Mouse (Mus musculus): Measurements from ENCODE around the gene Tmem30a. TPM values are rescaled to one million over a fixed set of nuclear protein-coding genes. Genes with fewer than 3 reads are reported as not detected.
A peak's percentile ranks its signal among the peaks of the same experiment; 100 is the strongest.

Gene Tmem30a
- 58.0 and 64.2 TPM in 2 replicates for polyA plus RNA-seq (2015; fragmentation: Nextera tagmentation; extraction: Ambion mirVana)

DNA sequence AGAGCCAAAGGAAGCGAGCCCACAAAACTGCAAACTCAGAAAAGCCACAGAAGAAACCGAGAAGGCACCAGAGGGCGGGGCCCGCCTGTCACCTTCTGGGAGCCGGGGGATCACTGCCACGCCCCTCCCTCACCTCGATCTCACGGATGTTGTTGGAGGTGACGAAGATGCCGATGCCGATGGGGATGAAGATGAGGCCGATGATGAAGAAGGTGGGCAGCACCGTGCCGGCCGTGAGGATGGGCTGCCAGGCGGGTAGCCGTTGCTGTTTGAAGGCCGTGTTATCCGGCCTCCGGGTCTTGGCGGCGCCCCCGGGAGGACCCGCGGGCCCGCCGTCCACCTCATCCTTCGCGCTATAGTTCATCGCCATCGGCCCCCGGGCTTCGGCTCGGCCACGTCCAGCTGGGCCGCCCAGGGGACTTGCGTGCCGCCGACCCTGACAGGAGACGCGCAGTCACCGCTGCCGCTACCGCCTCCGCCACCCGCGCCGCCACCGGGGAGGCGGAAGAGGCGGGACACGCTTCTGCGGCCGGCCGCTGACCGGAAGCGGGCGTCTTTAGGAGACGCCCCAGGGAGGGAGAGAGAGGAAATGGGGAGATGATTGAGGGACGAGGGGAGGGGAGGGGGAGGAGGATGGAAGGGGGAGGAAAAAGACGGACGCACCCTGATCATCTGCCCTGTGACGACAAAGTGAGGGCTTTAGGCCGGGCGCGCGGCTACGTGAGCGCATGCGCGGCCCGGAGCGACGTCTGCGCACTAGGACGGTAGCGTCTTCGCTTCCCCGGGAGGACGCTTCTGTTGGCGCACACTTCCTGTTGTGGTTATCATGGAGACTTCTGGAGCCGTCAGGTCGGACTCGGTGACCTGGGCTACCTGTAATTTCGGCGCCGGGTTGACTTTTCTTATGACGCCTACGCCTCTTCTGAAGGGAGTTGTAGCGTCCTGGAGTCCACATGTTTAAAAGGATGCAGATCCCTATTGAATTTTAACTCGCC, at the start of gene Tmem30a:
TSS of gene Tmem30a (minus strand) at position 667 of the 995 bp plus-strand sequence.
- H3K36me3 ChIP-seq (ENCODE audit: control insufficient read depth, insufficient read depth, low read length) = no peaks in the 10 kb centered on the region
- peak within 1 kb of the TSS; percentile 87 for H3K9ac ChIP-seq (ENCODE audit: low read depth, low read length)
- no peaks in the 10 kb centered on the region for H3K27me3 ChIP-seq (replicated peaks; ENCODE audit: control insufficient read depth, insufficient read depth, low read length)
- peaks cover 5% of the 10 kb centered on the region; the same call in 1 of the 2 replicates for H3K4me1 ChIP-seq (ENCODE audit: control insufficient read depth, insufficient read depth, low read length)
- ATAC-seq = peak; percentile 98
- H3K9me3 ChIP-seq (ENCODE audit: control insufficient read depth, low read length) = no peaks in the 10 kb centered on the region
- under 1% methylated on average over 91 of the region's 91 CpGs for WGBS
- H3K4me3 ChIP-seq (ENCODE audit: low read length) = peak within 1 kb of the TSS; percentile 97
- H3K4me2 ChIP-seq (ENCODE audit: low read depth, low read length) = peak within 1 kb of the TSS; percentile 62
- peak within 1 kb of the TSS; percentile 93 for H3K27ac ChIP-seq (ENCODE audit: low read length)

DNA sequence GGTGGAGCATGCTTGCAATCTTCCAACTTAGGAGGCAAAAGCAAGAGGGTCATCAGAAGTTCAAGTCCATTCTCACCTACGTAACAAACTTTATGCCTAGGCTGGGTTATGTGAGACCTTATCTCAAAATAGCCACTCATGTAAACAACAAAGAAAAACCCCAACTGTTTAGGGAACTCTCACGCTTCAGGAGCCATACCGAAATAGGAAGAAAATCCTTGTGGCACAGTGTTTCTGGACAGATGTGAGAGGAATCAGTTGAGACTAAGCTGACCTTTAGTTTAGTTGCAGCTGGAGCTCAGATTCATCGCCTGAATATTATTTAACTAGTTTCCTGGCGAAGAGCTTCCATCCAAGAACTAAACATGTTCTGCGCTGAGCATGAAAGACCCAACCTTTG, 49.3 kb upstream of the Tmem30a start:
- no peaks in the 10 kb centered on the region for H3K4me1 ChIP-seq (ENCODE audit: control insufficient read depth, insufficient read depth, low read length)
- no peak overlapping the region for H3K4me2 ChIP-seq (ENCODE audit: low read depth, low read length)
- no peak overlapping the region for H3K27ac ChIP-seq (ENCODE audit: low read length)
- no peaks in the 10 kb centered on the region for H3K27me3 ChIP-seq (replicated peaks; ENCODE audit: control insufficient read depth, insufficient read depth, low read length)
- H3K4me3 ChIP-seq (ENCODE audit: low read length) = no peak overlapping the region
- H3K36me3 ChIP-seq (ENCODE audit: control insufficient read depth, insufficient read depth, low read length) = no peaks in the 10 kb centered on the region
- 53% methylated on average over 6 of the region's 6 CpGs for WGBS
- H3K9ac ChIP-seq (ENCODE audit: low read depth, low read length) = no peak overlapping the region
- H3K9me3 ChIP-seq (ENCODE audit: control insufficient read depth, low read length) = no peaks in the 10 kb centered on the region
- ATAC-seq = no peak

DNA sequence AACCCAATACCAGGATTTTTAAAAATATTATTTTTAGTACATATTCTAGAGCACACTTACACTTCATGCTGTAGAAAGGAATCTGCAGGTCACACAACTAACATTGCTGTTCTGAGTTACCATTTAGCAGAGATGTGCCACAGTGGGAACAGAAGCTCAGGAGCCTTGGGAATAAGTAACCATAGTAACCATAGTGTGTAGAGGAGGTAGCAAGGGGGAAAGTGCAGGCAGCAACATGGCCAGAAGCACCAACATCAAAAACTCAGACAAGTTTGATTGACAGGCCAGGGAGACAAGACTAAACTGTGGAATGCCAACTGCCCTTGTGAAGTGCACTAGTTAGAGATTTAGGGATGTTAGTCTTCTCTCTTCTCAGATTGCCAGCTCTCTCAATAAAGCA, 48.7 kb upstream of the Tmem30a start:
- no peaks in the 10 kb centered on the region for H3K9me3 ChIP-seq (ENCODE audit: control insufficient read depth, low read length)
- no peaks in the 10 kb centered on the region for H3K27me3 ChIP-seq (replicated peaks; ENCODE audit: control insufficient read depth, insufficient read depth, low read length)
- no peak overlapping the region for H3K9ac ChIP-seq (ENCODE audit: low read depth, low read length)
- no peaks in the 10 kb centered on the region for H3K4me1 ChIP-seq (ENCODE audit: control insufficient read depth, insufficient read depth, low read length)
- ATAC-seq = no peak
- H3K27ac ChIP-seq (ENCODE audit: low read length) = no peak overlapping the region
- no peak overlapping the region for H3K4me2 ChIP-seq (ENCODE audit: low read depth, low read length)
- no peak overlapping the region for H3K4me3 ChIP-seq (ENCODE audit: low read length)
- H3K36me3 ChIP-seq (ENCODE audit: control insufficient read depth, insufficient read depth, low read length) = no peaks in the 10 kb centered on the region

DNA sequence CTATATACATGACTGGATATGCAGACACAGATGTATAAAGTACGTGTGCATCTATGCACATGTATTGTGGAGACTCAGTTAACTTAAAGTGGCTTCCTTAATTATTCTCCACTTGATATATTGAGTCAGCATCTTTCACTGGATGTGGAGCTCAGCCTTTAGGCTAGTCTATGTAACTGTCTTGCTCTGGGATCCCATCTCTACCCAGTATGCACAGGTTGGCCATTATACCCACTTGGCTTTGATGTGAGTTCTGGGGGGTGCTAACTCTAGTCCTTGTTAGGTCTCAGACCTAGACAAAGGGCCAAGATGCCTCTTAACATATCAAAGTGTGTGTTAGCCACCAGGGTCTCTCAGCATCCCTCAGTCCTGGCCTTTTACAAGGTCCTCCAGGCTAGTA, 38.0 kb upstream of the Tmem30a start:
- peaks cover 3% of the 10 kb centered on the region; the same call in 1 of the 2 replicates for H3K4me1 ChIP-seq (ENCODE audit: control insufficient read depth, insufficient read depth, low read length)
- no peak overlapping the region for H3K4me3 ChIP-seq (ENCODE audit: low read length)
- H3K9ac ChIP-seq (ENCODE audit: low read depth, low read length) = no peak overlapping the region
- no peak overlapping the region for H3K27ac ChIP-seq (ENCODE audit: low read length)
- no peaks in the 10 kb centered on the region for H3K9me3 ChIP-seq (ENCODE audit: control insufficient read depth, low read length)
- ATAC-seq = no peak
- no peaks in the 10 kb centered on the region for H3K36me3 ChIP-seq (ENCODE audit: control insufficient read depth, insufficient read depth, low read length)
- H3K27me3 ChIP-seq (replicated peaks; ENCODE audit: control insufficient read depth, insufficient read depth, low read length) = no peaks in the 10 kb centered on the region
- H3K4me2 ChIP-seq (ENCODE audit: low read depth, low read length) = no peak overlapping the region
- whole genome bisulfite sequencing = 69% methylated on average over 1 of the region's 1 CpGs

DNA sequence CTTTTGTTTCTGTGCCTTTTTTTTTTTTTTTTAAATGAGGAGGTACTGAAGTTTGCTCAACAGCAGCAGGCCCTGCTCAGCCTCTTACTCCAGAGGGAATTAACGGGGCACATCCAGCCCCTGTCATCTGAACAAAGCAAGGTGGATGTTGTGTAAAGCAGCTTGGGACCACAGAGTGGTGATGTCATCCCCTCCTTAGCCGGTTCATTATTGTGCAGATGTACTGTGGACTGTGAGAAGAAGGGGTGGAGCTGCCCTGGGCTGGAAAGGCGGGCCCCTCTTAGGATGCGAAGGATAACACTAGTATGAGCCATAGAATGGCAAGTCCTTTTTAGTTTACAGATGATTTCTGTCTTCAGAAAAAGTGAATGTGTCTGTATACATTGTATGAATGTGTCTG, 37.6 kb upstream of the Tmem30a start:
- Histone ChIP-seq H3K4me3 (ENCODE audit: low read length) (no peak overlapping the region), H3K36me3 (ENCODE audit: control insufficient read depth, insufficient read depth, low read length) (no peaks in the 10 kb centered on the region), H3K4me2 (ENCODE audit: low read depth, low read length) (no peak overlapping the region), H3K9ac (ENCODE audit: low read depth, low read length) (no peak overlapping the region), H3K4me1 (ENCODE audit: control insufficient read depth, insufficient read depth, low read length) (peaks cover 3% of the 10 kb centered on the region; the same call in 1 of the 2 replicates), H3K27ac (ENCODE audit: low read length) (no peak overlapping the region), H3K27me3 (replicated peaks; ENCODE audit: control insufficient read depth, insufficient read depth, low read length) (no peaks in the 10 kb centered on the region), H3K9me3 (ENCODE audit: control insufficient read depth, low read length) (no peaks in the 10 kb centered on the region)
- WGBS = 37% methylated on average over 4 of the region's 4 CpGs
- ATAC-seq = 0 out of 2 replicates have a peak, but pooled peaks have one; percentile 44

DNA sequence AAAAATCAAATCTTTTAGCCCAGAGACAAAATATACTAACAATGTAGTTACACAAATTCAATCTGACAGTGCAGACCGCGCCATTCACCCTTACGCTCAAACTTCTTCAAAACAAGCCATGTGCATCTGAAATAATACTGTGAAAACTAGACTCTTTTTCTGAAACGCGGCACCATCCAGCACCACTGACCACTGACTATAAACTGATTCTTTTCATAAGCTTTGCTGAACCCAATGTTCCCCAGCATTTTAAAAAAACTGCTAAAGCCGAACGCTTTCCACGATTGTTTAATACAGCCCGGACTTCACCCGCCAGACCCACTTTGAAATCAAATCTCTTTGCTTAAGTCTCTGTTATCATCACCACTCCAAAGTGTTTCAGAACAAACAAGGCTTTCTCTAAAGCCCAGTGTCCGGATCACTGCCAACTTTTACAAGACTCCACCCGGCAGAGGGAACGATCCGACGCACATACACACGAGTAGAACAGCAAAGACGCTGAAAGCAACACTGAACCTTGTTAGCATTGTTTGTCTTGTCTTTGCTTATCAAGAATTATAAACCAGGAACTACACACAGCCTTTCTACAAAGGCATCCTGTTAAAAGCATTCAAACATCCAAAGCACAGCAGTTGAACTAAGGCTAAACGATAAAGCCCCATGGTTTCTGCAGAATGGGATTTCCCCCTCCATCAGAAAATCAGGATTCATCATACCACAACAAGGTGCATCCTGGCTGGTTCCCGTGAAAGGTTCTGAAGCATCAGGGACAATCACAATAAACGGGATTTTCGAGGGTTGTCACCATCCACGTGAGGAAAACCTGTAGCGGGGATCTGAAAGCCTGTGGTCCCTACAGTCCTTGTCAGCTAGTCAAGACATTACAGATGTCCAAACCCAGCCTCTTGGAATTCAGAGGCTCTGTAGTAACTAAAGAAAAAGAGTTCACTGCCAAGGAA, 36.8 kb upstream of the Tmem30a start:
- no peaks in the 10 kb centered on the region for H3K36me3 ChIP-seq (ENCODE audit: control insufficient read depth, insufficient read depth, low read length)
- H3K9me3 ChIP-seq (ENCODE audit: control insufficient read depth, low read length) = no peaks in the 10 kb centered on the region
- H3K4me3 ChIP-seq (ENCODE audit: low read length) = no peak overlapping the region
- 55% methylated on average over 23 of the region's 23 CpGs for WGBS
- H3K9ac ChIP-seq (ENCODE audit: low read depth, low read length) = no peak overlapping the region
- H3K27ac ChIP-seq (ENCODE audit: low read length) = no peak overlapping the region
- ATAC-seq = no peak
- H3K27me3 ChIP-seq (replicated peaks; ENCODE audit: control insufficient read depth, insufficient read depth, low read length) = no peaks in the 10 kb centered on the region
- H3K4me2 ChIP-seq (ENCODE audit: low read depth, low read length) = no peak overlapping the region
- peaks cover 3% of the 10 kb centered on the region; the same call in 1 of the 2 replicates for H3K4me1 ChIP-seq (ENCODE audit: control insufficient read depth, insufficient read depth, low read length)

DNA sequence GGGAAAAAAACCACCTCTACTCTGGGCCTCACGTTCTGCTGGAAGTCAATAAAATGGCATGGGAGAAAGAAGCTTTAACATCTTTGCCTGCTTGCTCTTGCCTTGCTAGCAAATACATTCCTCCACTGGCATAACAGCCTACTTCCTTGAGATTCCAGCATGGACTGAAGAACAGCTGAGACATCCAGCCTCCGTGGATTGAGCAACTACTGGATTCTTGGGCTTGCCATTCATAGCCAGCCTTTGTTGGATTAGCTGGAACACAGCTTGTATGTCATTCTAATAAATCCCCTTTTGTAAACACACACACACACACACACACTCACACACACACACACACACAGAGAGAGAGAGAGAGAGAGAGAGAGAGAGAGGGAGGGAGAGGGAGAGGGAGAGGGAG, 33.8 kb upstream of the Tmem30a start:
- no peak overlapping the region for H3K4me3 ChIP-seq (ENCODE audit: low read length)
- H3K36me3 ChIP-seq (ENCODE audit: control insufficient read depth, insufficient read depth, low read length) = no peaks in the 10 kb centered on the region
- no peaks in the 10 kb centered on the region for H3K27me3 ChIP-seq (replicated peaks; ENCODE audit: control insufficient read depth, insufficient read depth, low read length)
- no peak overlapping the region for H3K4me2 ChIP-seq (ENCODE audit: low read depth, low read length)
- no peak for ATAC-seq
- H3K9me3 ChIP-seq (ENCODE audit: control insufficient read depth, low read length) = no peaks in the 10 kb centered on the region
- WGBS = 58% methylated on average over 2 of the region's 2 CpGs
- H3K4me1 ChIP-seq (ENCODE audit: control insufficient read depth, insufficient read depth, low read length) = peaks cover 3% of the 10 kb centered on the region; the same call in 1 of the 2 replicates
- no peak overlapping the region for H3K9ac ChIP-seq (ENCODE audit: low read depth, low read length)
- no peak overlapping the region for H3K27ac ChIP-seq (ENCODE audit: low read length)

DNA sequence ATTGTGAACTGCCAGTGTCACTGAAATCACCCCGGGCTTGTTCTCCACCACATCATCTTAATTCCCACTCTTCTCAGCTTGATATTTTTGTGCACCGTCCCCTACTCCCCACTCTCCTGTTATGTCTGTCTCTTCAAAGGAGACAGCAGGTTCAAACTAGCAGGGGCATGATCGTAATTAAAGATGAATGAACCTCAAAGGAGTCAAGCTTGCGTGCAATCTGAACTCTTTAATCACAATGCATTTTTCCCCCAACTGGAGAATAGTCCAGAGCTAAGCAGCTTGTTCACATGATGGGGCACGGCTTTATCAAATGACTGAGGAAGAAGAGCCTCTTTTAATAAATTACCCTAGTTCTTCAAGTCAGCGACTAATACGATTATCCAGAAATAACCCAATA, 32.2 kb upstream of the Tmem30a start:
- H3K9me3 ChIP-seq (ENCODE audit: control insufficient read depth, low read length) = no peaks in the 10 kb centered on the region
- H3K4me3 ChIP-seq (ENCODE audit: low read length) = no peak overlapping the region
- H3K27ac ChIP-seq (ENCODE audit: low read length) = no peak overlapping the region
- WGBS = 82% methylated on average over 7 of the region's 7 CpGs
- H3K4me1 ChIP-seq (ENCODE audit: control insufficient read depth, insufficient read depth, low read length) = 0 out of 2 replicates have a peak, but pooled peaks cover 3% of the 10 kb centered on the region
- no peak for ATAC-seq
- no peak overlapping the region for H3K9ac ChIP-seq (ENCODE audit: low read depth, low read length)
- no peaks in the 10 kb centered on the region for H3K27me3 ChIP-seq (replicated peaks; ENCODE audit: control insufficient read depth, insufficient read depth, low read length)
- H3K4me2 ChIP-seq (ENCODE audit: low read depth, low read length) = no peak overlapping the region
- H3K36me3 ChIP-seq (ENCODE audit: control insufficient read depth, insufficient read depth, low read length) = no peaks in the 10 kb centered on the region

DNA sequence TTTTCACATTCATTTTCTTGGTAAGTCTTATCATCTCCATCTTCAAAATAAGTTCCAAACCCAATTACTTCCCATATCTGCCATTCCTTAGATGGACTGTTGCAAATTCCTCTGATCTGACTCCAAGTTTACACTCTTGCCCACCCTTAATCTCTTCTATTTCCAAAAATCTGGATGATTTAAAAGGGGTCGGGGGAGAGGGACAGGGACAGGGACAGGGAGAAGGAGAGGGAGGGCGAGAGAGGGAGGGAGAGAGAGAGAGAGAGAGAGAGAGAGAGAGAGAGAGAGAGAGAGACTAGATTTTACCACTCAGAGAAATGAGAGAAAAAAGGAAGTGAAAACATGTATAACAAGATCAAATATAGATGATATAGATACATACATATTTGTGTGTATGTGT, 30.5 kb upstream of the Tmem30a start:
- Histone ChIP-seq H3K36me3 (ENCODE audit: control insufficient read depth, insufficient read depth, low read length) (no peaks in the 10 kb centered on the region), H3K27me3 (replicated peaks; ENCODE audit: control insufficient read depth, insufficient read depth, low read length) (no peaks in the 10 kb centered on the region), H3K4me1 (ENCODE audit: control insufficient read depth, insufficient read depth, low read length) (no peaks in the 10 kb centered on the region), H3K4me2 (ENCODE audit: low read depth, low read length) (no peak overlapping the region), H3K4me3 (ENCODE audit: low read length) (no peak overlapping the region), H3K9ac (ENCODE audit: low read depth, low read length) (no peak overlapping the region), H3K9me3 (ENCODE audit: control insufficient read depth, low read length) (no peaks in the 10 kb centered on the region), H3K27ac (ENCODE audit: low read length) (no peak overlapping the region)
- 89% methylated on average over 2 of the region's 2 CpGs for WGBS
- ATAC-seq = no peak

Measured in intestine, embryonic 16.5 days (tissue).